Mouse (Mus musculus) hindlimb bud, embryonic 11.5 days (tissue): ENCODE data around the gene Rnf126.
A peak's percentile ranks its signal among the peaks of the same experiment; 100 is the strongest.

Experiments used
- DNase-seq: peaks from one replicate; pipeline ENCODE4 v3.0.0-alpha.2; 2012; ENCODE audit warnings: low read depth, low spot score; ENCODE audit errors: extremely low spot score

Rnf126 gene

DNA sequence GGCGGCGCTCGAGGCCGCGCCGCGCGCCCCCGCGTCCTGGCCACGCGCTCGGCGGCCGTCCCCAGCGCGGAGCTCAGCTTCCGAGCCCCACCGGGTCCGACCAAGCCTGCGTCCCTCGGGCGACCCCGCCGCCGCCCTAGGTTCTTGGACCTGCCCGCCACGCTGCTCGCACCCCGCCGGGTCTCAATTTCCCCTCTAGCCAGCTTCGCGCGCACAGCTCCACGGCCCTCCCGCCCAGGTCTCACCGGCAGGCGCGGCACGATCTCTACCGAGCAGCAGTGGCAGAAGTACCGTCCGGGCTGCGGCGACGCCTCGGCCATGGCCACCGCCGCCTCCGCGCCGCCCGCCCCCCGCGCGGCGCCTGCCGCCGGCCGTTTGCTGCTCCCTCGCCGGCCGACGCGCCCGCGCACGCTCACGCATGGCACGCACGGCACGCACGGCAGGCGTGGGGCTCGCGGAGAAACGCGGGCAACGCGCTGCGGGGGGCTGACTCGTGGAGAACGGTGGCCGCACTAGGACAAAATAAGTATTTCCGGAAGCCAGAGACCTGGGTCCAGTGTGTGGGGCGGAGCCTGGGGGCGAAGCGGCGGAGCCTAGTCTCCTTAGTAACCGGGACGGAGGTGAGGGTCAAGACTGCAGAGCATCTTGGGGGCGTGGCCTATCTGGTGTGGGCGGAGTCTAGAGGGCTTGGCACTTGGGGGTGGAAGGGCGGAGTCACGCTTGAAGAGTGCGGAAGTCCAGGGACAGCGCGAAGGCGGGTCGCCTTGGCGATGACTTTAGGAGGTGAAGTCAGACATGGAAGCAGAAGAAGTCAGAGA lies at the start of gene Rnf126:
Rnf126 (minus strand) TSS at position 445 of the 818 bp plus-strand sequence.
- peak; percentile 99 for DNase-seq

DNA sequence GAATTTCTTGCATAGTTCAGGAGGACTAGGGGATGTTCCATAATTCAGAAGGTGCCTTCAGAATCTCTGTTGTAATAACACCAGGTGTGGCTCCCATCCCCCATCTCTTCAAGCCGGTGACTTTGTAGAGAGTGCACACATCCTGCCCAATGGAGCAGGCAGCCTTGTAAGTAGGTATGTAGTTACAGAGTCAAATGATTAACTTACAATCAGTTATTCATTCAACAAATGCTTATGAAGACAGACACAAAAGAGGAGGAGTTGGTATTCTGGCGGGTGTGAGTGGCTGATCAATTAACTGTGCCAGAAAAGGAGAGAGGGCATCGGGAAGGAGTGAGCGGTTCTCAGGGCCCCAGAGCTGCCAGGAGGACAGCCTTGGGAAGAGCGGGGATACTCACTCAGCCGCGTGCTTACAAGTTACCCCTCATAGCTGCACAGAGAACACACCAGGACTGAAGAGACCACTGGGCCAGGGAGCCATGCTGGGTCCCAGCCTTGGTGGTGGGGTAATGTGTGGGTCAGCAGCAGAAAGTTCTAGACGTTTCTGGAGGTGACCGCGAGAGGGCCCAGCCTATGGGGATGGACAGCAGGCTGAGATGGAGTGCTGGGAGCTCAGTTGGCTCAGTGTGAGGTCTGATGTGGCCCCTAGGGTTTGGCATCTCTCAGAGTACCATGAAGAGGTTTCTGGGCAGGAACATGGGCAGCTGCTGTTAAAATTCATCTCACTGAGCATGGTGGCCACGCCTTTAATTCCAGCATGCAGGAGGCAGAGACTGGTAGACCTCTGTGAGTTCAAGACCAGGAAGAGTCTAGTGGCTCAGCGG lies 49.1 kb upstream of the Rnf126 start:
- no peak for DNase-seq

DNA sequence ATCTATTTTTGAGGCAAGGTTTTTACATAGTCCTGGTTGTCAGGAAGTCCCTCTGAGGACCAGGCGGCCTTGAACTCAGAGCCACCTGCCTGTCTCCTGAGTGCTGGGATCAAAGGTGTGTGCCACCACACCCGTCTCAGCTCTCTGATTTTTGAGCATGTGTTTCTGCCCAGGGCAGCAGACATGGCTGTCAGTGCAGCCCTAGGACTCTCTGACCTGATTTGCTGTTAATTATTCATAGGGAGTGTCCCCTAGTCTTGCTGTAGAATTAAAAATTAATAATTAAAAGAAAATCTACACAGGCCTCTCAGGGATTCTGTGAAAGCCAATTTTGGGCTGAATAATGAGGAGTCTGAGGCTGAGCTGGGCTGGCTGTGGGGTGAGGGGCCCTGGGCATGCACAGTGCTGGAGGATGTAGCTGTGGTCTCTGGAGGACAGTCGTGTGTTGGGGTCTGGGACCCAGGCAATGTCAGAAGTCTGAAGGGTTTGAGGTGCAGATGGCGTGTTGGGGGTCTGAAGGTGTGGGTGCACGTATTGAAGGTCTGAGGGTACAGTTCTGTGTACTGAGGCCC lies 47.6 kb upstream of the Rnf126 start:
- DNase-seq: no peak

DNA sequence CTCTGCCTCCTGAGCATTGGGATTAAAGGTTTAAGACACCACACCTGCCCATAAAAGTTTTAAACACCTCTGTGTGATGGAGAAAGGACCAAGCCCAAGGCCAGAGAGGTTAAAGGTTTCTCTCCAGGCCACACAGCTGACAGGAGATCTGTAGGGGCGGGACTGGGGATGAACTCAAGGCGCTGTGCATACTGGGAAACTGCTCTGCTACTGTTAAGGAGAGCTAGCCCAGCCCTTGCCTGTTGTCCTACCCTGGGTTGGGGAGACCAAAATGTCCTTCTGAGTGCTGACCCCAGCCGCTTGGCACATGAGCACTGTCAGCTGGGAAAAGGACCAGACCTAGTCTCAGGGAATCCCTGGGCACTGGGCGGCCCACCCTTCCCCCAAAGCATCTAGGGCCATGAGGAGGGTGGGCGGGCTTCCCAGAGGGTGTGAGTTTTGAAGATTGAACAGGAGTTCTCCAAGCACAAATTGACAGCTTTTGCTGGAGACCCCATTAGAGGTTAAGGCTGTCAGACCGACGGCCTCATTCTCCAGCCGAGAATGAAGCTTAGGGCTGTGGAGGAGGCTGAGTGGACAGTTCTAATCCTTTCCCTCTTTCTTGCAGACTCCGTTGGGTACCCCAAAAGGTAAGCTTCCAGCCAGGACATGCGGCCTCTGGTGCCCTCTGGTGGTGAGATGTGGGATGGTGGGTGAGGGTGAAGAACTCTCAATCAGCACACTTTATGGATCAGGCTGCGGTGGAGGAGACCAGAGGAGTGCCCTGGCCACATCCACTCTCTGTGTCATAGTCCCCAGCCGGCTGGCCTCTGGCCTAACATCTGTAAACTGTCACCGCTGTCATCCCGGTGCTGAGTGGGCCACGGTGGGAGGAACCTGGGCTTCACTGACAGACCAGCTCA lies 45.2 kb upstream of the Rnf126 start:
- DNase-seq: peak; percentile 39

DNA sequence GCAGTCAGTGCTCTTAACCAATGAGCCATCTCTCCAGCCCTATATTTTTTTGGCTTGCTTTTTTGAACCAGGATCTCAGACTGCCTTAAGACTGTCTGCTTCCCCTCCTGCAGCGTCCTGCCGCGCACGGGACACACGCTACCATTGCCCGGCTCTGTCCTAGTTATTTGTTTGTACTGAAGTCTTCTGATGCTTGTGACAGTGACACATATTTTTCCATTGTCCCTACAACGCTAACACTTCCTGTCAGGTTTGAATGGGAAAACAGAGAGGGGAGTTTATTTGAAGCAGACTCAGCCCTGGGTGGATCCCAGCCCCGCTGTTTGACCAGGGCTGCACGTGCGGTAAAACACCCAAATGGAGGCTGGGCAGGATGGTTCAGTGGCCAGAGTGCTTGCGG lies 42.0 kb upstream of the Rnf126 start:
- no peak for DNase-seq

DNA sequence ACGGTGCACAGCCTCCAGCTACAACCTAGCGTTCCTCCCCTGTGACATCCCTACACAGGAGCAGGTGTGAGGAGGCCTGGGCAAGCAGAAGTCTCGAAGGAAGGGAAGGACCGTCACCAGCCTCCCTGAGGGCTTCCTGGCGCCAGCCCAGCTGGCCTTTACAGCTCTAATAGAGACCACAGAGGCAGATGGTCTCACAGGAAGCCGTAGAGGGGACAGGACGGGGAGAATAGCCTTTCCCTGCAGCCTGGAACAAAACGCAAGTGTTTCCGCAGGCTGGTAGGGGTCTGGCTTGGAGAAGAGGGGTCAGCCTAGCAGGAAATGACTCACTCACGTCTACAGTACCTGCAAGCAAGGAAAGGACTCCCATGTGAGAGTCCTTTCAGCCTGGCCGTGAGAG lies 41.1 kb upstream of the Rnf126 start:
- DNase-seq: no peak

DNA sequence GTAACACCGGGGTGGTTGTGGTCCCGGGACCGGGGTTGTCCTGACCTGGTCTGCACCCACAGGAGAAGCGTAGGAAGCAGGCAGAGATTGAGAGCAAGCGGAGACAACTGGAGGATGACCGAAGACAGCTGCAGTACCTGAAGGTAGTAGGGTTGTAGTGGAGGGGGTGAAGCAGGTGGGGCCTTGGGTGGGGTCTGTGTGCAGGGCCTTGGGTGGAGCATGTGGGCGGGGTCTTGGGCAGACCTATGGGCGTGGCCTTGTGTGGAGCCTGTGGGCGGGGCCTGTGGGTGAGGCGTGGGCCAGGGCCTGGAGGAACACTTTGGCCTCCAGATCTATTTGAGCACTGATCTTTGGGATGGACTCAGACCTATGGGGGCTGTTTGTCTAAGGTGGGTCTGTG lies 40.2 kb upstream of the Rnf126 start:
- DNase-seq: no peak

DNA sequence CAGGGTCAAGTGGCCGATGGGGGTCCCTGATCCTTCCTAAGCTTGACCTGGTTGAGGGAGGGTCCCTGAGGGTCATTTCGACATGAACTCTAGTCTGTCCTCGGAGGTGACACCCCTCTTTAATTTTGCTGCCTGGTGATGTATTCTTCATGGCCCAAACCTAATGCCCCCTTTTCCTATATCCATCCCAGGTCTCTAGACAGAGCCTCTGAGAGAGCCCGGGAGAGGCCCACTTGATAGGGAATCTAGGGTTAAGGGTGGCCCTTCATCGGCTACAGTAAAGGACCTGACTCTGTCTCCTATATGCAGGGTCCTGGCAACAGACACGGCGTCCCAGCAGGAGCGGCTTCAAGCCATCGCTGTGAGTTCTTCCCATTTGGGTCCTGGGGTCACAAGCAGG lies 39.6 kb upstream of the Rnf126 start:
- no peak for DNase-seq

DNA sequence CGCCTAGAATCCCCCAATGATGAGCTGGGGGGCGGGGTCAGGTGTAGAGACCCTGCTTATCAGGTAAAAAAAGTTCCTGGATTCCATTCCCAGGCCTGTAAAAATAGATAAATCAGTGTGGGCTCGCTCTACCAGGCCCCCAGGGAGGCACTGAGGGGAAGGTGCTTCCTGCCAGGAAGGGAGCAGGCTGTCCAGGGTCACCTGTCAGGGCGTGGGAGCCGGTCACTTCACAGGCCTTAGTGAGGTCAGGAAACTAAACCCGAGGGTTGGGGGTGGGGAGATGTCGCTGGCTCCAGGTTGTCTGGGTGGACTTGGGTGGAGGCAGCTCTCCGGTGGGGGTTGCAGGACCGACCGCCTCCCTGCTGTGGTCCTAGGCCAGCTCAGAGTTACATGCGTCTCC lies 38.9 kb upstream of the Rnf126 start:
- no peak for DNase-seq

DNA sequence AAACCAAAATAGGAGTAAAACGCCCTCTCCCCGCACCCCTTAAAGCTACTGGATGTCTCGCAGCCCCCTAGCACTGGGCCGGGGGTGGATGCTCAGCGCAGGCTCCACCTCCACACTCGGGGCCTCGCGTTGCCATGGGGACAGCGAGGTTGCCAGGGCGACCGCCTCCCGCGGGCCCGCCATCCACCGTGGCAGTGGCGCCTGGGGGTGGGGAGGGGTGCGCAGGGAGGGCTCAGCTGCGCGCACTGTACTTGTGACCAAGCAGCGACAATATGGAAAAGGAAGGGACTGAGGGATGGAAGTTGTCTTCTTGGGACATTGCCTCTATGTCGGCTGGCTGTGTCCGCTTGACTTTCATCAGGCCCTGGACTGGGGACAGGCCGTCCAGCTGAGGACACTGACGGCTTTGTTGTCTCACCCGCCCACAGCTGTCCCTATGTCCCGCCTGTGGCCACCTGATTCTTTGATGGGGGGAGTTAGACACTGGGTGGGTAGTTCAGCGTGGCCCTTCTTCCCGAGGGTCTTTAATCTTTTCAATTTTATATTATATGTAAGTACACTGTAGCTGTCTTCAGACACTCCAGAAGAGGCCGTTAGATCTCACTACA lies 37.1 kb upstream of the Rnf126 start:
- DNase-seq: peak; percentile 28

DNA sequence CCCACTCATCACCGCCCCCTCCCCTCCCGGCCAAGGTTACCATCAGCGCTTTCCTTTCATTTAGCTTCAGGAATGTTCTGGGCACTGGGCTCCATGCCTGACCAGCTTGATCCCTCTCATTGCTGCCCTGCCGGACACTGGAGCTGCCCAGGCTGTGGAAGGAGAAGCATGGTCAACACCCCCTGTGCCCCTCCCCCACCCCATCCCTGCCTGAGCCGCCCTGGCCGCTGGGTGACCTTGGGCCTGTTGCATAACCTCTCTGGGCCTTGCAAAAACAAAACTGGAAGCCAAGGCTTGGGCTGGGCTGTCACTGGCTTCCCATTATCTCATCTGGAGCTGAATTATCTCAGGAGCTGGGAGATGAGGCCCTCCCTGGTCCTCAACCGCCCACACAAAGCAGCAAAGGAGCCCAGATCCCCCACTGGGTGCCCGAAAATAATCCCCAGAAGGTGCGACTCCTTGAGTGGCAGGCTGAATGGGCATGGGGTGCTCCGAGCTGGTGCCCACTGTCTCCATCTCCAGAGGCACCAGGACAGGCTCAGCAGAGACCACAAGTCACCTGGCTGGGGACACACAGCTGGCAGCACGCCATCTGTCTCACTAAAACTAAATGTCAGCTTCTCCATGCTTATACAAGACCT lies 35.7 kb upstream of the Rnf126 start:
- DNase-seq: no peak

DNA sequence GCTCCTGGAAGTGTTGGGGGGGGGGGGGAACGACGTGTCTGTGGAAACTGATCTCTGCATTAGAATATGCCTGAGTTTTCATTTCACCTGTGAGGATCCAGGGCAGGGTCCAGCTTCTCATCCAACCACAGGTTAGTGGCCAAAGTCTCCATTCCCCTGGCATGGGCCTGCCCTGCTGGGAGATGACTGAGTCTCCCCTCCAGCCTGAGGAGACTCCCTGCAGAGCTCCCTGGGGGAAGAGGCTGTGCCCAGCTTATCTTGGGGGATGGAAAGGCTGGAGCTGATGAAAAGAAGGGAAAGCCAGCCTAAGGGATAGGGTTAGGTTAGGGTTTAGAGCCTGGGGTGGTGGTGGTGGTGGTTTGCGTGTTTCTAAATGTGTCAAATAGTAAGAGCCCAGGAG lies 35.1 kb upstream of the Rnf126 start:
- DNase-seq: no peak

DNA sequence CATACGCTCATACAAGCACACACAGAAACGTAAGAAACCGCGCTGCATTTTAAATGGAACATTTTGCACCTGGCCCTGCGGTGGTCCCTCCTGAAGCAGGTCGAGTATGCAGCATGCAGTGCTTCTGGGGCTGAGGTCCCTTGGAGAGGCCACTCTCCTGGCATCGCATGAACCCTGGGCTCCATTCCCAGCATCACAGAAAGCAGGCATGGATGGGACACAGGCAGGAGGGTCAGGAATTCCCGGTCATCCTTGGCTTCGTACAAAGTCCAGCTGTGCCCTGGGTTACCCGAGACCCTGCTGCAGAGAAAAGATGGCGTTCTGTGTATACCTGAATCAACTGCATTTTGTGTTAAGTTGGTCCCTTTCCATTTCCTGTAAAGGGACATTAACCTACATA lies 33.8 kb upstream of the Rnf126 start:
- DNase-seq: no peak

DNA sequence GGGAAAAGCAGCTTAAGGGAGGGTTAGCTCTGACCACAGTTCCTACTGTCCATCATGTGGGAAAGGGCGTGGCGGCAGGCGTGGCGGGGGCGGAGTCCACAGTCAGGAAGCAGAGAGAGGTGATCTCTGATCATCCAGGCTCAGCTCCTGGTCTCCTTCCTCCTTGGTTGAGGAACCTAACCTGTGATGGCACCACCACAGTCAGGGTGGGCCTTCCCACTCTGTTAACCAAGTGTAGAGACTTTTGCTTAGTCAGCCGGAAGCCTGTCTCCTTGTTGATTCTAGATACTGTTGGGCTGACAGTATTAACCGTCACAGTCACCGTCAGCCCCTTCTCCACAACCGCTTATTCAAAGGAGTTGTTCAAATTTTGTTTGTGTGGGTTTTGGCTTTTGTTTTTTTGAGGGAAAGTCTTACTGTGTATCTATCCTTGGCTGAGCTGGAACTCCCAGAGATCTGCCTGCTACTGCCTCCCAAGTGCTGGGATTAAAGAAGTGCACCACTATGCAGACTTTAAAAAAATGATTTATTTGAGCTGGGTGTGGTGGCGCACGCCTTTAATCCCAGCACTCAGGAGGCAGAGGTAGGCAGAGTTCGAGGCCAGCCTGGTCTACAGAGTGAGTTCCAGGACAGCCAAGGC lies 31.7 kb upstream of the Rnf126 start:
- no peak for DNase-seq

DNA sequence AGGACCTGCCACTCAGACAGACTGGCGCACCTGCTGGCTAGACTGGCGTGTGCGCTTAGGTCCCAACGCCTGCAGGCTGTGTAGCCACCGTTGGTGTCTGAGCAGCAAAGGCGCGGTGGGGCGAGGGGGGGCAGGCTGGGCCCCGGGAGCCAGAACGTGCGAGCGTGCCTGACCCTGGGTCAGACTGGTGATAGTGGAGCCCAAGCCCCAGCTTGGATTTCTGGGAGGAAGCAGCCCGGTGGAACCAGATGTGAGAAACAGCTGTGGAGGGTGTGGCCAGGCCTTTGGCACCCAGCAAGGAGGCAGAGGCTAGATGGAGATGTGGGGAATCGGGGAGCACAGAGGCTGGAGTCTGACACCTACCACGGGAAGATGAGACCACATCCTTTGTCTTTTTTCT lies 30.6 kb upstream of the Rnf126 start:
- no peak for DNase-seq

DNA sequence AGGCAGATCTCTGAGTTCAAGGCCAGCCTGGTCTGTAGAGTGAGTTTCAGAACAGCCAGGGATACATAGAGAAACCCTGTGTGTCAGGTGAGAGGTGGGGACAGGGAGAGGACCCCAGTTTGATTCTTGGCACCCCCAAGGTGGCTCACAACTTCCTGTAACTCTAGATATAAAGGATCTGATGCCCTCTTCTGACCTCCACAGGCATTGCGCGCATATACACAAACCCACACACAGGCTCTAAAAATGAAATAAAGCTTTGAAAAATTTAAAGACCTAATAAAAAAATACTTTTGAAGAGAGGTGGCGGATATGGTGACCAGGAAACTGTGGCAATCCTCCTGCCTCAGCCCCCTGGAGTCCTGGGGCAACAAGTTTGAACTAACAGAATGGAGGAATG lies 29.2 kb upstream of the Rnf126 start:
- DNase-seq: no peak

DNA sequence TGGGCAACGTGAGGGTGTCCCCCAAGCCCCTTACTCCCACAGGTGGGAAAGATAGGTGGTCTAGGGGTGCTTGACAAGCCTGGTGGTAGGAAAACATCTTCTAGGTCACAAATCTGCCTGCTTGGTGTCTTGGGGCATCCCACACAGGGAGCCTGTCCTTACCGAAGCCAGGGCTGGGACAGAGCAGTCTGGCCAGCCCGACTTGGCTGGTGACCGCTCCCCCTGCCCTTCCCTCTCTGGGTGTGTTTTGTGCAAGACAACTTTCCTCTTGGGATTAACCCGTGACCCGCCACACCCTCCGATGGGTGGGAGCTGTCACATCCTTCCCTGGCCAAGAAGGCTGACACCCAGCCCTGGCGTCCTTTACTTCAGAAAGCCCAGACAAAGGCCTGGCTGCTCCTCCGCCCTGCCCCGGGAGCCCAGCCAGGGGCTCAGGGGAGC lies 27.8 kb upstream of the Rnf126 start:
- no peak for DNase-seq

DNA sequence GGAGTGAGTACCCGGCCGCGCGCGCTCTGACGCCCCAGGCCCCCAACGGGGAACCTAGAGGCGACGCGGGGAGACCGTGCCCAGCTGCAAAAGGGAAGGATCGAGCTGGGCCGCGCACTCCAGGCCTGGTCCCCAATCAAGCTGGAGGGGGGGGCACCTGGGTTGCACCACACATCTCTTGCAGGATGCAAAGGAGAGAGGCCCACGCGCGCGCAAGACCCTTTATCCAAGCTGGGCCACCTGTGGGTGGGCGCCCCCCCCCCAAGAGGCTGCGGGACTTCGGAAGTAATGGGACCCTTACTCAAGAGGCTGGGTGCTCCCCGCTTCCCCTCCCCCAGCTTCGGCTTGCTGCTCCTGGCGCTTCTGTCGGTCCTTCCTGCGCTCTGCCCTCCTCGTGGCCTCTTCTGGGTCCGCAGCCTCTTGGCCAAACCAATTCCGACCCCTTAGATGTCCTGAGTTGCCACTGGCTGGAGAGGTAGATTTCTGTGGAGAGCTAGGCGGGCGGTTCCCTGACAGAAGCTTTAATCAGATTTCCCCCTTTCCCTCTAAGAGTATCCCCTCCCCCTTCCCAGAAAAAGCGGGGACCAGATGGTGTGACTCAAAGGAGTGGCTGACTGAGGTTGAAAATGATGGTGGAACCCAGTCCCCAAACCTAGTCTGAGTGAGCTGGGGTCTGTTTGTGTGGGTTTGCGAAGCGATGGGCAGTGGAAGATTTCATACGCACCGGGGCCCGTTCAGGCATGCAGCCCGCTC lies 27.2 kb upstream of the Rnf126 start:
- no peak for DNase-seq
